Mouse (Mus musculus) left cerebral cortex, adult 2 months (tissue): Measurements from ENCODE around the gene Ogfrl1. TPM values are rescaled to one million over a fixed set of nuclear protein-coding genes. Genes with fewer than 3 reads are reported as not detected.
A peak's percentile ranks its signal among the peaks of the same experiment; 100 is the strongest.

ENCODE experiments used
- DNase-seq, 2 experiments: peaks; one replicate each; pipeline ENCODE4 v3.0.0; 2021 to 2022; ENCODE audit warnings: low spot score in 2 of 2, mixed read lengths in 1 of 2; ENCODE audit errors: extremely low spot score in 1 of 2
- H3K27ac ChIP-seq: fragments of 200-600 bp; 2 replicates; pipeline ENCODE4 v1.8.1; 2022
- H3K4me3 ChIP-seq: fragments of 200-600 bp; 2 replicates; pipeline ENCODE4 v1.8.1; 2022
- CTCF ChIP-seq: fragments of 200-600 bp; IDR thresholded peaks from 2 replicates; pipeline ENCODE4 v1.8.1; 2022; ENCODE audit warnings: antibody characterized with exemption, mild to moderate bottlenecking, moderate library complexity
- intact Hi-C: fragments of 180-260 bp; cut with DNase I; formaldehyde crosslinking; loops from one replicate; pipeline ENCODE4 v1.15.1; 2025
- total RNA-seq, 2 experiments: library from RNA; stranded (reverse); gene quantifications; 2 replicates each; pipeline ENCODE4 v1.2.3; 2021

Gene Ogfrl1
- total RNA-seq, 2 experiments from 2014 or later: 75.4 to 76.6 TPM

DNA sequence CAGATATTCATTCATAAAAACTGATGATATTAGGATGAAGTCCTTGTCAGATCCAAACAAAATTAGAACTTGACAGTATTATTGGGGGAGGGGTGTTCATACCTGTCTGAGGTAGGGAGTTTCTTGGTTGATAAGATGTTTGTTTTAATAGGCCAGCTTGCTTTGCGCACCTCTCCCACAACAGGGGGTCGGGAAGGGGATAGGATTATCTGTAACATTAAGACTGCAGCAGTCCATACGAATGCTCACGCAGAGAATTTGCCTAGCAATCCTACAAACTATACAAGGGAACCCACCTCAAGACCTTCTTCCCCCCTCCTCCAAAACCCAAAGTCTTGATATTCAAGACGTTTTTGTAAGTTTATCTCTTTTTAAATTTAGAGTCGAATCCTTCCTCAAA, 13.2 kb downstream of the Ogfrl1 start:
- no peak for TF ChIP-seq CTCF
- no peak overlapping the region for H3K27ac ChIP-seq
- no peak overlapping the region for H3K4me3 ChIP-seq
- intact Hi-C loops: no loop called here
- no peak for DNase-seq

DNA sequence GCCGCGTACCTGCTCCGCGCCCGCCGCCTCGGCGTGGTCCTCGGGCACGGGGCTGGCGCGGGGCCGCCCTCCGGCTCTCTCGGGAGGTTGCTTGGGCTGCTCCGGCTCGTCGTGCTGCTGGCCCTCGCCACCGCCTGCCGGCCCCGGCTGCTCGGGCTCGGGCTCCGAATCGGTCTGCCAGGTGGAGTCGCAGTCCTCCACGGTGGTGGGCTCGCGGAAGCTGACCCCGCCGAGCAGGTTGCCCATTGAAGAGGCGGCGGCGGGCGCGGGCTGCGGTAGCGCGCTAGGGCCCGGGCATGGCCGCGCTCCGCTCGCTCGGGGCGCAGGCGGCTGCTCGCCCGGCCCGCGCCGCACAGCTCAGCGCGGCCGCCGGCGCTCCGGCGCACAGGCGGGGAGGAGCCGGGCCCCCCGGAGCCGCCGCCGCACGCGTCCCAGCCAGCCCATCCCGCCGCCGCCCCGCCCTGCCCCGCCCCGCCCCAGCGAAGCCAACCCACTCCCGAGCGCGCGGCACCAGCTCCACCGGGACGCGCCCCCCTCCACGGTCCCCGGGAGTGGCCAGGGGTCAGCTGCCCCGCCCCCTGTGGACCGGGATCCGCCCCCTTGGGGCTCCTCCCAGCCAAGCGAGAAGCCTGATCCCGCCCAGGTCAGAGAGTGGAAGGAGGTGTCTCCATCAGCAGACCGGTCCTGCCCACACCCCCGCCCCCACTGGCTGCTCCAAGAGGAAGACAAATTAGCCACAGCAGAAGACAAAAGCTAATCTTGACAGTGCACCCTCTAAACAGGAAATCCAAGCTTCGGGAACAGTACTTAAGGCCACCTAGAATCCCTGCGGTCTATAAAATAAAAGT, 14.5 kb downstream of the Ogfrl1 start:
- intact Hi-C loops: loop anchor here (2.0 kb wide), 1 partner anchor 112 kb away; no protein-coding TSS in a partner anchor
- H3K27ac ChIP-seq: peak overlapping the region; percentile 95
- peak overlapping the region; percentile 90 for H3K4me3 ChIP-seq
- peak; percentile 94 for DNase-seq
- no peak for TF ChIP-seq CTCF

DNA sequence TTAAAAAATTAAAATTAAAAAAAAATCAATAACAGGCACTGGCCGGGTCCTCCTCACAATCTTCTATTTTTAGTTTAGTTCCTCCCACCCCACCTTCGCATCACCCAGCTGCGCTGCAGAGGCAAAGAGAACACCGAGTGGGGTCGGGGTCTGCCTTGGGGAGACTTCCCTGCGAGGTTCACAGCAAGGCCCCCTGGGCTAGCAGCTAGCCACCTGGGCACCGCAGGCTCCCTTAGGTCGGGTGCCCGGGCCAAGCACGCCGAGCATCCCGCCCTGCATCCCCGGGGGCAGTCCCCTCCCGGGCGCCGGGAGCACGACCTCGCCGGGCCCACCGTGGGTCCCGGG, 15.1 kb downstream of the Ogfrl1 start:
- Histone ChIP-seq H3K27ac (peak overlapping the region; percentile 95), H3K4me3 (peak overlapping the region; percentile 90)
- TF ChIP-seq CTCF: no peak
- DNase-seq: no peak
- intact Hi-C loops: loop anchor here (2.0 kb wide), 1 partner anchor 112 kb away; no protein-coding TSS in a partner anchor

DNA sequence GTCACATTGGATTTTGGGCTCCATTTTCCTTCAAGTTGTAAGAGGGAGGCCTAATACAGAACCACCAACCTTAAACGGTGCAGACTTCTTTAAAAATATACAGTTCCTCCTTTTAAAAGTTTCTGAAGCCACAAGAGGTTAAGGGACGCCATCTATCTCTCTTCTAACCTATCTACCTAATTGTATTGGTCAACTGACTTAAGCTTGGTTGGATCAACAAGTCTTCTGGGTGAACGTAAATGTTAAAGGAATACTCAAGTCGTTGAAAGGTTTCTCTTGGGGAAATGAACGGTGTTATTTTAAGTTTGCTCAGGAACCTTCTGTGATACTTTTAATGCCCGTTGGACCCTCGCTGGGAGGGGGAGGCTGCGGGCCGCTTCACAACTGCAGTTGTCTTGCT, 15.5 kb downstream of the Ogfrl1 start:
- intact Hi-C loops: loop anchor here (2.0 kb wide), 1 partner anchor 113 kb away; no protein-coding TSS in a partner anchor
- peak overlapping the region; percentile 95 for H3K27ac ChIP-seq
- DNase-seq: no peak
- TF ChIP-seq CTCF: no peak
- H3K4me3 ChIP-seq: peak overlapping the region; percentile 90

DNA sequence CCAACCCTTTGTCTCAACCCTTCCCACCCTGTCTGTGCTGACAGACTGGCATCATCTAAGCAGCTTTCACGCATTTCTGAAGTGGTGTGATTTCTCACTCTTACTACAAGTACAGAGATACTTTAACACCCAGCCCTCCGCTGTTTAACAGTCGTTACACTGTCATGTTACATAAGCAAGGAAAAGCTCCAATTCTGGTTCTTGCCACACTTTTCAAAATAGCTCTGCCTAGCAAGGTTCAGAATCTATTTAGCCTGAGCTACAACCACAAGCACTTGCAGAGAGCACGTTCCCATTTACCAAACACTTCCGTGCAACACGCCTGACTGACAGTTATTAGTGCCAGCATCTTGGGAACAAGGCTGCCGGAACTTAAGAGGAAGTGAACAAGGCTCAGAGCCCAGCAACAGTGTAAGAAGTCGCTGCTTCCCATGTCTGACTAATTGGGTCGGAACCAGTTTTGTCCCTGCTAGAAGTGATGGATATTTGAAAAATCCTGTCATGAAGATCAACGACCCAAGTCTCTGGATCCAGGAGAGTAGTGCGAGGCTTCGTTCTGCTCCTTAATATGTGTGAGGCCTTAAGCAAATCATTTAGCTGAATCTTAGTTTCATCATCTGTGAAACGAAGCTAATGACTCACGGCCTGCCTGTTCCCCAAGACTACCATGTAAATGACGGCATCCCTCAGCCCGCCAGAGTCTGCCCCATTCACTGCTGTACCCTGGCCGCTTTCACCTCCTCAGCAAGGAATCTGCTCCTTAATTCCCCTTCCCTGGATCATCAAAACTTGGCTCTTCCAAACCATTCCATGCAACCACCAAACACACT, 17.4 kb downstream of the Ogfrl1 start:
- Histone ChIP-seq H3K27ac (peak overlapping the region; percentile 72), H3K4me3 (peak overlapping the region; percentile 90)
- DNase-seq: peak; percentile 21 to 23
- no peak for TF ChIP-seq CTCF
- intact Hi-C loops: no loop called here

DNA sequence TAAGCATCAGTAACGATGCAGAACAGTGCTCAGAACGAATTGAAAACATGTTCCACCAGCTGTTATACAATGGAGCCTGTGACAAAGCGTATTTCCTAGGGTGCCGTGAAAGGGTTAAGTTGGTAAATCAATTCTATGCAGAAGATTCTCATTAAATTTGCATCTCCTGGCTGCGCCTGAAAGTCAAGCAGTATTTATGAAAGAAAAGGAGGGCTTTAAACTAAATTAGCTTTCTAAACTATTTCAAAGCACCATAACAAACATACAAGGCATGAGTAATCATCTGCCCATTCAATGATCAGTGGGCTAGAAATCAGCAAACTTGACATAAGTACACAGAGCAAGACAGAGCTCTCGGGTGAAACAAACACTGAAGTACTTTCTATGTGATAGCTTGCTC, 18.3 kb downstream of the Ogfrl1 start:
- intact Hi-C loops: no loop called here
- H3K27ac ChIP-seq: peak overlapping the region; percentile 72; the same call in 1 of the 2 replicates
- no peak for TF ChIP-seq CTCF
- H3K4me3 ChIP-seq: peak overlapping the region; percentile 90
- DNase-seq: no peak

DNA sequence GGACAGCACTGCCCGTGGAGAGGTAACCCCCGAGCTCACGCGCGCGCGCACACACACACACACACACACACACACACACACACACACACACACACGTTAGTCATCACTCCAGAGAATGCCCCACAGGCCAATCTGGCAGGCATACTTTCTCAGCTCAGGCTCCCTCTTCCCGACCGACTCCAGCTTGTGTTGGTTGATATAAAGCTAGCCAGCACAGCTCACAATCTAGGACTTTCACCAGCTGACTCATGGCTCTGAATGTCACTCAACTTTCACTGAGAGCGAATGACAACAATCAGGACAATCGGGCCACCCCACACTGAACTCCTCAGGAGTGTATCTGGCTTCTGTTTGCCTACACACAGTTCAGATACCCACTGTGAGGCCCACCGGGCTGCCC, 20.0 kb downstream of the Ogfrl1 start:
- H3K27ac ChIP-seq: no peak overlapping the region
- H3K4me3 ChIP-seq: no peak overlapping the region
- TF ChIP-seq CTCF: no peak
- no peak for DNase-seq
- intact Hi-C loops: no loop called here

DNA sequence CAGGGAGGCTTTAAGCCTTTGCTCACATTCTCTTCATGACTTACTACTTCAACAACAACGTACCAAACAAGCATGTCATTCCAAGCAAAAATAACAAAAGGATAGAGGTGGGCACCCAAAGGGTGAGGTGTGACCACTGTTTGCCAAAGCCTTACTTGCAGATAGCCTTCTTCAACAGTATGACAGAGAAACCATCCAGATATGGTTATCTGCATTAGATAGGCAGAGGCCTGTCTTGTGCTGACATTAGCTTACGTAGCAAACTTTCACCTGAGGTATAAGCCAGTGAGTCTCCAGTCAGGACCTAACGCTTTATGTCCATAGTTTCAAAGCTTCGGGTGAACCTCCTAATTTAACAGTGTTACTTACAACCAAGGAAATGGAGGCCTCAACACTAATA, 23.4 kb downstream of the Ogfrl1 start:
- intact Hi-C loops: no loop called here
- no peak overlapping the region for H3K4me3 ChIP-seq
- no peak for TF ChIP-seq CTCF
- no peak overlapping the region for H3K27ac ChIP-seq
- DNase-seq: no peak

DNA sequence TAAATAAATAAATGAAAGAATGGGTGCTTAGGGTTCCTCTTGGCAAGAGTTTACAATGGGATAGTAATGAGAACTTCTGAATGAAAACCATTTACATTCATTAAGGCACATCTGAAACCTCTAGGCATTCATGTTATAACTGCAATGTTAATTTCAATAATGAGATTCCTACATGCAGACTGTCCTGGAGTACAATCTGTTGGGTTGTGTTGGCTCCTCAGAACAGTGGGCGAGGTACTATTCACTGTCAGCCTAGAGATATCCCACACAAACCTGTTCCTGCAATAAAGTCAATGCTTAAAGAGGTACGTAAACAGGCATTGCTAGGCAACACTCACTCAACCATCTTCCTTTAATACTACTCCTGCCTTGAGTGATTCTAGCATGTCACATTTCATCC, 32.0 kb downstream of the Ogfrl1 start:
- Histone ChIP-seq H3K4me3 (no peak overlapping the region), H3K27ac (no peak overlapping the region)
- intact Hi-C loops: no loop called here
- TF ChIP-seq CTCF: no peak
- DNase-seq: no peak

DNA sequence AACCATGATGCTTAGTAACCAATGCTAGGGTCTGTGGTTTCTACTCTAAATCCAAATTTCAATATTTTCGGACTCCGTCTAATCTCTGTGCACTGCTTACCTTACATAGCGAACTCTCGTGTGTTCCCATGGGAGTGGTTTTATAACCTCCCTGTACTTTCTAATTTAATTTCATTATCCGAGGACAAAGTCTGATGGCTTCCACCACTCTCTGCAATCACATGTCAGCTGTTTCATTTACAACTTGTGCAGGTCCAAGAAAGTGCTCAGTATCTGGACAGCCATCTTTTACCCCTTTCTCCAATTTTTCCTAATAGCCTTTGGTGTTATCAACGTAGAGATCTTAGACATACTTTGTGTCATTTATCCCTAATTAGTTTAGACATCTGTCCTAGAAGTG, 44.7 kb downstream of the Ogfrl1 start:
- TF ChIP-seq CTCF: no peak
- no peak overlapping the region for H3K27ac ChIP-seq
- intact Hi-C loops: no loop called here
- no peak for DNase-seq
- no peak overlapping the region for H3K4me3 ChIP-seq

DNA sequence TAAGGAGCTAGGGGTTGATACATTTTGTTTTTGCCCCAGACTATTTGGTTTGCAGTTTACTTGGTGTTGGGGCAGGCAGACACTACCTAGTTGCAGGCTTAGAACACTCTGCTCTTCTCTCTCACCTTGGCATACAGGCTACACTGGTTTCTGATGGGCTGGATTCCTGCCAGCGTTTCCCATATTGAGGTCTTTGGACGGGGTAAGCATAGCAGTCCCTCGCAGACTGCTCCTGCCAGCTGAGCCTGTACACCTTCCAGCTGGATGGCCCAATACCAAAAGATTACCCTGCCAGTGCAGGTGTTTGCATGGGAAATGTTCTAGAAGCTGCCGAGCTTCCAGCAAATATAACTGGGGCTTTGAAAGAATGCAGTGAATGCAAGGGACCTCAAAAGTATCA, 45.8 kb downstream of the Ogfrl1 start:
- no peak for DNase-seq
- no peak for TF ChIP-seq CTCF
- H3K27ac ChIP-seq: no peak overlapping the region
- no peak overlapping the region for H3K4me3 ChIP-seq
- intact Hi-C loops: no loop called here

DNA sequence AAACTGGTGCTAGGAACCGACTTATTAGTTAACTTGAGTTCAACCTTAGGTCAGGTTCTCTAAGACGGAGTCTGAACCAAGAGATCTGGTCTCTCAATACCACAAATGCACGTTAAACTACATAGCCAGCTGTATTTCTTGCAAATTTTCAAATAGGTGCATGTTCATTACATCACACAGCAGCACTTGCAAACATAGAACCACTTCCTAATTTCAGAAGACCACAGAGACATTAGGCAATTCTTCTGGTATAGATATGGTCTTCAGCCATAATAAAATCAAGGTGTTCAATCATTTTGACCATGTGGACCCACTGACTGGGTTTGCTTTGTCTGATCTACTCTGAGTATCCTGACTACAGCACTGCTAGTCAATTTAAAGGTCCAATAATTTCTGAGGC, 51.9 kb downstream of the Ogfrl1 start:
- intact Hi-C loops: no loop called here
- Histone ChIP-seq H3K27ac (no peak overlapping the region), H3K4me3 (no peak overlapping the region)
- DNase-seq: no peak
- TF ChIP-seq CTCF: no peak
